Mouse (Mus musculus): Measurements from ENCODE around the gene Kcnma1. TPM values are rescaled to one million over a fixed set of nuclear protein-coding genes. Genes with fewer than 3 reads are reported as not detected.

The Kcnma1 gene
- total and polyA plus RNA-seq, 3 experiments: not detected

DNA sequence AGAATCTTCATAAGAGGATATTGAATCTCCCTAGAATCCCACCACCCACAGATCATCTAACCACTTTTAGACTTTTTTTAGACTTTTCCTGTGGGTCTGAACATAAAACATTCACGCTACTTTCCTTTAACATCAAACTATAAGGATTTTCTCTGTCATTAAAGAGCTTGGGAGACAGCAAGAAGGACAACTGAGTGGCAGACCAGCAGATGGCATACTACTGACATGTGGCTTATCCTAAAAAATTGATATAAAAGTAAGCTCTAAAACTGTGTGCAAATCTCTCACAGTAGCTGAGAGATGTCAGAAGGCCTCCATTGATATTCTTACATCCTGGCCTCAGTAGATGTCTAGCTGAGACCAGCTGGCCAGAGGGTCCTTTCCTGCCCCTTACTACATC, 4.3 kb downstream of the Kcnma1 start:
- no peak for TF ChIP-seq HCFC1 (IDR thresholded peaks at IDR 0.05; ENCODE audit: low read depth, low read length)
- no peak for TF ChIP-seq CHD1 (IDR thresholded peaks at IDR 0.05; ENCODE audit: low read depth, low read length)
- TF ChIP-seq TAL1 (IDR thresholded peaks at IDR 0.05; ENCODE audit: low read length): no peak
- no peak for TF ChIP-seq MAFK (IDR thresholded peaks at IDR 0.05; ENCODE audit: borderline replicate concordance, low read depth, low read length)
- no peak for TF ChIP-seq POLR2A (IDR thresholded peaks at IDR 0.05; ENCODE audit: control insufficient read depth in 1 of 2, insufficient read depth in 1 of 2, low read depth in 1 of 2, low read length in 2 of 2, poor library complexity in 1 of 2)
- TF ChIP-seq TCF12 (IDR thresholded peaks at IDR 0.05; ENCODE audit: low read depth, low read length): no peak
- TF ChIP-seq EP300 (IDR thresholded peaks at IDR 0.05; ENCODE audit: low read depth in 1 of 2, low read length in 2 of 2): no peak
- TF ChIP-seq JUND (IDR thresholded peaks at IDR 0.05; ENCODE audit: low read depth, low read length): no peak
- TF ChIP-seq BHLHE40 (IDR thresholded peaks at IDR 0.05; ENCODE audit: borderline replicate concordance, low read depth, low read length): no peak
- TF ChIP-seq ETS1 (IDR thresholded peaks at IDR 0.05; ENCODE audit: low read depth, low read length): no peak
- TF ChIP-seq E2F4 (IDR thresholded peaks at IDR 0.05; ENCODE audit: borderline replicate concordance, low read depth, low read length): no peak
- no peak for TF ChIP-seq POLR2AphosphoS5 (IDR thresholded peaks at IDR 0.05; ENCODE audit: borderline replicate concordance, low read depth, low read length)
- TF ChIP-seq MYB (IDR thresholded peaks at IDR 0.05; ENCODE audit: low read depth, low read length): no peak
- no peak for TF ChIP-seq ZKSCAN1 (IDR thresholded peaks at IDR 0.05; ENCODE audit: low read depth, low read length)
- TF ChIP-seq USF2 (IDR thresholded peaks at IDR 0.05; ENCODE audit: borderline replicate concordance in 1 of 2, insufficient read depth in 1 of 2, low read depth in 1 of 2, low read length in 2 of 2): no peak
- no peak for TF ChIP-seq RAD21 (IDR thresholded peaks at IDR 0.05; ENCODE audit: low read depth, low read length)
- TF ChIP-seq ZC3H11A (IDR thresholded peaks at IDR 0.05; ENCODE audit: low read depth, low read length): no peak
- Histone ChIP-seq H3K79me2 (ENCODE audit: control insufficient read depth, insufficient read depth, low read length, poor library complexity) (no peaks in the 10 kb centered on the region), H3K27ac (ENCODE audit: control insufficient read depth, low read depth, low read length) (no peak overlapping the region), H3K9ac (ENCODE audit: control insufficient read depth, low read depth, low read length, poor library complexity, severe bottlenecking) (no peak overlapping the region), H3K9me3 (replicated peaks; ENCODE audit: insufficient read depth, low read length) (no peaks in the 10 kb centered on the region), H3K36me3 (ENCODE audit: control insufficient read depth in 1 of 2, insufficient read depth in 2 of 2, low read length in 2 of 2) (no peaks in the 10 kb centered on the region), H3K4me3 (ENCODE audit: control insufficient read depth in 1 of 2, insufficient read depth in 1 of 2, low read depth in 2 of 2, low read length in 2 of 2) (no peak overlapping the region), H3K27me3 (ENCODE audit: control insufficient read depth in 1 of 2, insufficient read depth in 2 of 2, low read length in 2 of 2) (no peaks in the 10 kb centered on the region), H3K4me1 (ENCODE audit: control insufficient read depth in 1 of 2, insufficient read depth in 2 of 2, low read length in 2 of 2) (no peaks in the 10 kb centered on the region)
- DNase-seq (ENCODE audit: low read depth, low spot score): no peak

- Histone ChIP-seq H3K27me3 (ENCODE audit: control insufficient read depth in 1 of 2, insufficient read depth in 2 of 2, low read length in 2 of 2) (no peaks in the 10 kb centered on the region), H3K27ac (ENCODE audit: control insufficient read depth, low read depth, low read length) (no peak overlapping the region), H3K4me1 (ENCODE audit: control insufficient read depth in 1 of 2, insufficient read depth in 2 of 2, low read length in 2 of 2) (no peaks in the 10 kb centered on the region), H3K36me3 (ENCODE audit: control insufficient read depth in 1 of 2, insufficient read depth in 2 of 2, low read length in 2 of 2) (no peaks in the 10 kb centered on the region), H3K9me3 (replicated peaks; ENCODE audit: insufficient read depth, low read length) (no peaks in the 10 kb centered on the region), H3K79me2 (ENCODE audit: control insufficient read depth, insufficient read depth, low read length, poor library complexity) (no peaks in the 10 kb centered on the region), H3K9ac (ENCODE audit: control insufficient read depth, low read depth, low read length, poor library complexity, severe bottlenecking) (no peak overlapping the region), H3K4me3 (ENCODE audit: control insufficient read depth in 1 of 2, insufficient read depth in 1 of 2, low read depth in 2 of 2, low read length in 2 of 2) (no peak overlapping the region)
- no peak for DNase-seq (ENCODE audit: low read depth, low spot score)
- TF ChIP-seq RAD21 (IDR thresholded peaks at IDR 0.05; ENCODE audit: low read depth, low read length): no peak
- TF ChIP-seq TCF12 (IDR thresholded peaks at IDR 0.05; ENCODE audit: low read depth, low read length): no peak
- TF ChIP-seq POLR2AphosphoS5 (IDR thresholded peaks at IDR 0.05; ENCODE audit: borderline replicate concordance, low read depth, low read length): no peak
- TF ChIP-seq EP300 (IDR thresholded peaks at IDR 0.05; ENCODE audit: low read depth in 1 of 2, low read length in 2 of 2): no peak
- TF ChIP-seq TBP (IDR thresholded peaks at IDR 0.05; ENCODE audit: low read depth, low read length): no peak
- no peak for TF ChIP-seq NELFE (IDR thresholded peaks at IDR 0.05; ENCODE audit: low read depth, low read length)
- TF ChIP-seq CTCF (IDR thresholded peaks at IDR 0.05 in 2 of 3, conservative IDR thresholded peaks at IDR 0.05 in 1 of 3; ENCODE audit: control insufficient read depth in 1 of 3, insufficient read depth in 1 of 3, low read depth in 2 of 3, low read length in 3 of 3, poor library complexity in 1 of 3, severe bottlenecking in 1 of 3): 0 out of 6 replicates have a peak, but pooled peaks of 1 of the 3 experiments have one; percentile 3
- TF ChIP-seq ZKSCAN1 (IDR thresholded peaks at IDR 0.05; ENCODE audit: low read depth, low read length): no peak
These were observed 6.0 kb downstream of the Kcnma1 start for GRCm38 (mm10) chr14:24008252-24008651.

All from MEL (cell line).